Mouse (Mus musculus) macrophage (primary cell): ENCODE results near the gene Runx1. TPM values are rescaled to one million over a fixed set of nuclear protein-coding genes. Genes with fewer than 3 reads are reported as not detected.
A peak's percentile ranks its signal among the peaks of the same experiment; 100 is the strongest.

Experiments
- H3K27ac ChIP-seq: fragments of 350-480 bp; formaldehyde crosslinking; 2 replicates; pipeline ENCODE4 v1.9.0; 2021
- H3K36me3 ChIP-seq: fragments of 350-480 bp; formaldehyde crosslinking; 2 replicates; pipeline ENCODE4 v1.9.0; 2021; ENCODE audit errors: inconsistent target
- H3K4me3 ChIP-seq: fragments of 350-480 bp; formaldehyde crosslinking; 2 replicates; pipeline ENCODE4 v1.9.0; 2021; ENCODE audit errors: inconsistent target
- H3K79me2 ChIP-seq: fragments of 350-480 bp; formaldehyde crosslinking; 2 replicates; pipeline ENCODE4 v1.9.0; 2021; ENCODE audit errors: inconsistent target
- WGBS: methylation state at CpG from one replicate; pipeline ENCODE4 v1.1.7; 2026; ENCODE audit warnings: inconsistent platforms; ENCODE audit not compliant: missing documents; 5-methylcytosine and 5-hydroxymethylcytosine counted together
- polyA plus RNA-seq: library from polyadenylated mRNA; stranded (reverse); fragments of 250-400 nt; gene quantifications from 3 replicates; pipeline ENCODE4 v1.2.4, GENCODE M21; 2018; ENCODE audit warnings: inconsistent platforms

Gene Runx1
- polyA plus RNA-seq, 1 experiment from 2014 or later, result 30.4 TPM

DNA sequence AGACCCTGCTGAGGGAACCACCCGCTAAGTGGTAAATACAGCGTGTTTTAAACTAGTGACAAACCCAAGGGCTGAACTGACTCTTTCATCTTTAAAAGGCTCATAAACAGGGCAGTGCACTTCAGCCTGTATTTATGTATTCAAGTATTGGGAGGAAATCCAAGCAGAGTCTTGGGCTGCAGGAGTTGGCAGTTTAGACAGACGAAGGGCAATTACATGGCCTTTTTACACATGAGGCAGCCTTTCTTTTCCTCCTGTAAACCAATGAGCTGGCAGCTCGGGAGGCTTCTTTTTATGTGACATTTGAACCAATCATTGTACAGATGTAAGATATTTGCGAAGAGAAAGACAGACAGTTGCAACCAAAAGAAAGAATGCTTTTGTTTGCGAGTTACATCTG, 233.7 kb downstream of the Runx1 start:
- Histone ChIP-seq H3K4me3 (no peak overlapping the region), H3K27ac (no peak overlapping the region), H3K79me2 (no peaks in the 10 kb centered on the region), H3K36me3 (no peaks in the 10 kb centered on the region)
- 93% methylated on average over 6 of the region's 6 CpGs for WGBS

DNA sequence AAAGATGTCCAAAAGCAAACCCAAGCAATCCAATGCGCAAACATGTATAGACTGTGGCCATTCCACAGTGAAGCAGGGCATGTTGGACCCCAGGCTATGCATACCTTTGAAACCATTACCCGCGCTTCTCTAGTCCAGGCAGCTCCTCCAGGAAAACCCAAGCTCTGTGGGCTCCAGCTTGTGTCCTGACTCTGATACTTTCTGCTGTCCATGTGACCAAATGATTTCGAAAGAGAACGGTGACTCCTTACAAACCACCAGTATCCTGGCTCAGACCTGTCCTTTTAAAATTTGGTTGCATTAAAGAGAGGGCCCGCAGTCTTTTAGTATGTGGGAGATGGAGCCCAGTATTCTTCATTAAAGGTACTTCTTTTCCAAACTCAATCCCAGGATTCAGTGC, 234.2 kb downstream of the Runx1 start:
- no peaks in the 10 kb centered on the region for H3K79me2 ChIP-seq
- H3K36me3 ChIP-seq, result no peaks in the 10 kb centered on the region
- H3K27ac ChIP-seq, result no peak overlapping the region
- H3K4me3 ChIP-seq, result no peak overlapping the region
- WGBS, result 66% methylated on average over 6 of the region's 6 CpGs

DNA sequence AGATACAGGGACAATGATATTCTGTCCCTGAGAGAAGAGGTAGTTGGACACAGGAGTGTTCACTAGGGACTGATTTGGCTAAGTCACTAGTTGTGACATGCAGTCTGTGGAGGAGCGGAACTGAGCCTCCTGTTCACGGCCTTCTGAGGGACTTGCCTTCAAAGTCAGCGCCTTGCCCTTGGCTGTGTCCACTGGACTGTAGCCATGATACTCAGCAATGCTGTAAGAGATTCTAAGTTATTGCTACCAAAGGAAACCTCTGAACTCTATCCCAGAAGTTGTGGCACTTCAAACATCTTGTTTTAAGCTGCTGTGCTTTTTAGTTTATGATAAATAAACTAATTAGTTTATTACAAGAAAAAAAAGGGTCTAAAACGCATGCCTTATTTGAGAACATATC, 238.1 kb downstream of the Runx1 start:
- H3K79me2 ChIP-seq, result no peaks in the 10 kb centered on the region
- no peaks in the 10 kb centered on the region for H3K36me3 ChIP-seq
- WGBS, result 93% methylated on average over 4 of the region's 4 CpGs
- H3K4me3 ChIP-seq, result no peak overlapping the region
- H3K27ac ChIP-seq, result no peak overlapping the region

DNA sequence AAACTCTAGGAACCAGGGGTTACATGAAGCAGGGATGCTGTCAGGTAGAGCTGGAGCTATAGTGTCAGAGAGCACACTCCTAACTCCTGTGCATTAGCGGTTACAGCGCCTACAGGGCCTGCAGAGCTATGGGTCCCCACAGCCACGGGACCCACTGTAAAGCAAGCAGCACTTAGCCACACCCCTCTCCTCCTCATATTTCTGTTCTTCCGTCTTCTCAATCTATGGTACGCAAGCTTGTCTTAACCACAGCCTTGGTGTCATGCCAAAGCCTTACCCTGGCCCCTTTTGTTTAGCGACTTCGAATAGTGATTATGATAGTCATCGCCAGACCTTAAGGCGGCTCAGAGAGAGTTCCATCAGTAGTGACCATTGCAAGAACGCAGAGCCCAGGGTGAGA, 244.2 kb downstream of the Runx1 start:
- WGBS, result 49% methylated on average over 10 of the region's 10 CpGs
- Histone ChIP-seq H3K4me3 (no peak overlapping the region), H3K79me2 (no peaks in the 10 kb centered on the region), H3K36me3 (no peaks in the 10 kb centered on the region), H3K27ac (no peak overlapping the region)

DNA sequence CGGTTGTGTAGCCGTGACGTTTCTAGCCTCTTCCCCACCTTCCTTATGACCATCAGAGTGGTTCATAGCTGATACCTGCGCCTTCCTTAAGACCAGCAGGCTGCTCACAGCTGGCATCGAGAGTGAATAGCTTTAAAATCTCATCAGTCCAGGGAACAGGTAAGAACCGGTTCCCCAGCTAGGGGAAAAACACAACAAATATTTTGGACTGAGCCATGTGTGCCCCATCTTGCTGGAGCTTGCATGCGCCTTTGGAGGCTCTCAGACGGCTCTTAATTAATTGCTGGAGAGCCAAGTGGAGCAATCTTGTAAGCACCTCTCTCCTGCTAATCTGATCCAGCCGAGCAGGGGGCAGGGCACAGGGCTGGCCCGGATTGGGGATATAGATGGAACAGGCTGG, 245.0 kb downstream of the Runx1 start:
- H3K4me3 ChIP-seq, result no peak overlapping the region
- H3K36me3 ChIP-seq, result no peaks in the 10 kb centered on the region
- 96% methylated on average over 10 of the region's 10 CpGs for WGBS
- no peaks in the 10 kb centered on the region for H3K79me2 ChIP-seq
- H3K27ac ChIP-seq, result no peak overlapping the region

DNA sequence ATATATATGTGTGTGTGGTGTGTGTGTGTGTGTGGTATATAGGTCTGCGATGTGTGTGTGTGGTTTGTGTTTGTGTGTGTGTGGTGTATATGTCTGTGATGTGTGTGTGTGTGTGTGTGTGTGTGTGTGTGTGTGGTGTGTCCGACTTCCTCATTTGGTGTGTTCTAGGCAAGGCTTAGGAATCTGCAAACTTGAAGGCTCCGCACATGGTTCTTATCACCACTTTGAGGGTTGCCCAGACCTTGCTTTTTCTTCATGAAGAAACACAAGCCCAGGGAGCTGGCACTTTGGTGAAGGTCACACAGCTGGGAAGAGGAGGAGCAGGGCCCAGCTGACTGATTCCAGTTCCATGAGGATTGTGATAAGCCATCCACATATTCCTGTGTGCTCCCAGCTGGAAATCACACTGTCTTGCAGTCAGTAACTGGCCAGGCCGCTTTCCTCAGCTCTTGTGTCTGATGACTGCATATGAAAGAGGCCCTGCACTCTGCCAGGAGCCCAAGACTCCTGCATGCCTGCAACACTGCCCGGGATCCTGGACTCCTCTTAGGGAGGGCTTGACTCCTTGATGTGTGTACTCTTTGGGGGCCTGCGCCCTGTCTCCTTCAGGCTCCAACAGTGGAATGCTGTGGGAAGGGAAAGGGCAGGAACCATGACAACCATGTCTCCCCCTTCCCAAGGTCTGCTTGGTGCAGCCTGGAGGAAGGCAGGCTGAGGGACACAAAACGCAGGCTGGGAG, 246.9 kb downstream of the Runx1 start:
- Histone ChIP-seq H3K4me3 (no peak overlapping the region), H3K79me2 (no peaks in the 10 kb centered on the region)
- WGBS, result 89% methylated on average over 7 of the region's 7 CpGs

DNA sequence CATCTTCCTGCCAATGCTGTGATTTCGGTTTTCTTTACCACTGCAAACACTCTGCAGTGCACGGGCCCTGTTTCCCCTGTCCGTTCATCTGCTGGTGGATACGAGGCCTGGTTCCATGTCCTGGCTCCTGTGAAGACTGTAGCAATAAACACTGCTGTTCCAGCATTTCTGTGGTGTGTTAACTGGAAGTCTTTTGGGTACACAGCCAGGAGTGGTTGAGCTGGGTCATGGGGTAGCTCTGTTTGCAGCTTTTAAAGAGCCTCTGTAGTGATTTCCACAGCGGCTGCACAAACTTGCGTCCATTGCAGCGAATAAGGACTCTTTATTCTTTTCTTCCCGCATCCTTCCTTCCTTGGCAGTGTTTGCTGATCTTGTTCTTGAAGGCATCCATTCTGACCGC, 248.6 kb downstream of the Runx1 start:
- no peak overlapping the region for H3K4me3 ChIP-seq
- H3K27ac ChIP-seq, result no peak overlapping the region
- H3K79me2 ChIP-seq, result no peaks in the 10 kb centered on the region
- H3K36me3 ChIP-seq, result no peaks in the 10 kb centered on the region
- 94% methylated on average over 9 of the region's 9 CpGs for WGBS

More for the DNA sequence above, 246.9 kb downstream of the Runx1 start:
- H3K27ac ChIP-seq, result no peak overlapping the region
- H3K36me3 ChIP-seq, result no peaks in the 10 kb centered on the region

DNA sequence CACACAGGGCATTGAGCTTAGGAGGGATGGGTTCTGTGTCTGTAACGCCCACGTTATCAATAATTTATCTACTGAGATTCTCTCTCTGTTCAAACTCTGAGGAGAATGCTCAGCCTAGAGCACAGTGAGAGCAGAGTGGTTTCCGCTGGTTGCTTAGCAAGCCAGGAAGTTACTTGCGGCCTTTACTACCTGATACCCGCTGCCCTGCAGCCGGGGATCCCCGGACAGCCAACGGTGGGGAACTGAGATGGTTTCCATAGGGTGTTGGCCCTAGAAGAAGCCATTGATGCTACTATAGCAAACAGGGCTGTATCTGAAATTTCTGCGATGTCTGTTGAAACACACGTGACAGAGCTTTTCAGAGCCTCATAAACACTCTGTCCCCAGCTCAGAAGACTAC, 250.2 kb downstream of the Runx1 start:
- Histone ChIP-seq H3K27ac (no peak overlapping the region), H3K4me3 (no peak overlapping the region), H3K79me2 (no peaks in the 10 kb centered on the region), H3K36me3 (no peaks in the 10 kb centered on the region)
- 64% methylated on average over 10 of the region's 10 CpGs for WGBS

DNA sequence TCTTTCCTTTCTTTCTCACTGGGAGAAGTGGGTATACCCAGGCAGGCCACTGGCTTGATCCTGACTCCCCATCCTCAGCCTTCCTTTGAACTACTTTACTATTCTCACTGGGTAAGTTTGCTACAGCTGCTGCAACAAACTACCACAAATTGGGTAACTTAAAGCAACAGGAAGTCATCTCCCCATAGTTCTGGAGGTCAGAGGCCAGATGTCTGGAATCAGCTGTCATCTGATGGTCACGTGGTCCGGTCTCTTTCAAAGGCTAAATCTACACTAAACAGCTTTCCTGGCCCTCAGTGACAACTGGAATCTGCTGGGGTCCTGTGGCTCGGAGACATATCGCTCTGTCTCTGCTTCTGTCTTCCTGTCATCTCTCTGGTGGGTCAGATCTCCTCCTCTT, 252.8 kb downstream of the Runx1 start:
- Histone ChIP-seq H3K79me2 (no peaks in the 10 kb centered on the region), H3K36me3 (no peaks in the 10 kb centered on the region), H3K27ac (peak overlapping the region; percentile 93), H3K4me3 (no peak overlapping the region)
- WGBS, result 28% methylated on average over 4 of the region's 4 CpGs

DNA sequence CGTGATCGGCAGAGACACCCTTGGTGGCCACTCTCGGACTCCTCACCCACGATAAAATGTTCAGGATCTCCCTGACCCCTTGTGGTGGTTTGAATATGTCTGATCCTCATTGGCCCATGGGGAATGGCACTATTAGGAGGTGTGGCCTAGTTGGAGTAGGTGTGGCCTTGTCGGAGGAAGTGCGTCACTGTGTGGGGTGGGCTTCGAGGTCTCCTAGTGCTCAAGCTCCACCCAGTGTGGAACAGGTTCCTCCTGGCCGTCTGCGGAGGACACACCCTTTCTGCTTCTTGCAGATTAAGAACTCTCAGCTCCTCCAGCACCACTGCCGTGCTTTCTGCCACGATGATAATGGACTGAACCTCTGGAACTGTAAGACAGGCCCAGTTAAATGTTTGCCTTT, 254.7 kb downstream of the Runx1 start:
- no peaks in the 10 kb centered on the region for H3K79me2 ChIP-seq
- H3K27ac ChIP-seq, result no peak overlapping the region
- H3K4me3 ChIP-seq, result no peak overlapping the region
- no peaks in the 10 kb centered on the region for H3K36me3 ChIP-seq
- WGBS, result 91% methylated on average over 9 of the region's 11 CpGs

DNA sequence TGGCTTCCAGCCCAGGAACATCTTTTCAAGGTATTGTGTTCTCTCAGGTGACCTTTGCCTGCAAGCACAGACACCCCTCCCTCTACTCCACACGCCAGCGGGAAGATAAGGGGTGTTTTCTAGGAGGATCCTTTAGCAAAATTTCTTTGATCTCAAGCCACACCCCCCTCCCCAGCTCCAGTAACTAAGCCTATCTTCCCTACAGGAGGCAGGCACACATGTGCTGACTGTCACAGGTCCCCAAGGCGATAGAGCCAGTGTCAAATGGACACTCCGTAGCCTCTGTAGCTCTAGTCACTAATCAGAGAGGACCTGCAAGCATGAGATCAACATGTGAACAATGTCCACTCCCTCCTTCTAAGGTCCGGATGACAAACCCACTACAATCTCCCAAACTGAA, 259.8 kb downstream of the Runx1 start:
- no peak overlapping the region for H3K4me3 ChIP-seq
- no peaks in the 10 kb centered on the region for H3K36me3 ChIP-seq
- no peaks in the 10 kb centered on the region for H3K79me2 ChIP-seq
- WGBS, result 74% methylated on average over 5 of the region's 5 CpGs
- no peak overlapping the region for H3K27ac ChIP-seq

DNA sequence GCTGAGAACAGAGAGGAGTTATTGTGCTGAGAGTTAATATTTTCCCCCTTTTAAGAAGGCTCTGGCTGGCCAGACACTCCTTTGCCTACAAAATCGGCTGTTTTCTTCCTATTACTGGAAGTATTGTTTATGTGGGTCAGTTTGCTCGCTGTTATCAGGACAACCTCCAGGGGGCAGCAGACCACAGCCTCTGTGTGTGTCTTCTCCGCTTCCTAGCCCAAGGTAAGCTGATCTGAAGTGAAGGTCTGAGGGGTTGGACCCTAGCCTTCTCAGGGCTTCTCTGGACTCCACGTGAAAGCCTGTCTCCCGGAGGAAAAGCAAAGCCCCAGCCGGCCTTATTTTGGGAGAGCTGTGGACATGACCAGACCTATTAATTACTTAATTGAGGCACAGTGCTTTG, 260.2 kb downstream of the Runx1 start:
- H3K4me3 ChIP-seq, result no peak overlapping the region
- WGBS, result 4% methylated on average over 5 of the region's 6 CpGs
- no peak overlapping the region for H3K27ac ChIP-seq
- H3K36me3 ChIP-seq, result no peaks in the 10 kb centered on the region
- no peaks in the 10 kb centered on the region for H3K79me2 ChIP-seq

DNA sequence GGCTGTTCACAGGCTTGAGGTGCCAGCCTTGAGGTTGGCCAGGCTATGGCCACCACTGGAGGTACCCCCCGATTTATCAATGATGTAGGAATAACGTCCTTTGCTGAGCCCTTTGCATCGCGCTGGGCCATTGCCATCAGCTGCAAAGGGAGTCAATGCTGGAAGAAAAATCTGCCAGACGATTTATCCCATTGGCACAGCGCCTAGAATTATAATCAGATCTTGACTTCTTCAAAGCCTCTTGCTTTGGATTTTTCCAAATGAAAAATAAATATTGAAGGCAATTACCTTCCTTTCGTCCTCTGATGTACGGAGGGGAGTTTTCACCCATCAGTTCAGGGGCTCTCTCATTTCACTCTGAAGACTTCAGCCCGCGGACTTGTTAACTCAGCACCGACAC, 260.7 kb downstream of the Runx1 start:
- 83% methylated on average over 11 of the region's 11 CpGs for WGBS
- Histone ChIP-seq H3K4me3 (no peak overlapping the region), H3K36me3 (no peaks in the 10 kb centered on the region), H3K27ac (no peak overlapping the region), H3K79me2 (no peaks in the 10 kb centered on the region)

DNA sequence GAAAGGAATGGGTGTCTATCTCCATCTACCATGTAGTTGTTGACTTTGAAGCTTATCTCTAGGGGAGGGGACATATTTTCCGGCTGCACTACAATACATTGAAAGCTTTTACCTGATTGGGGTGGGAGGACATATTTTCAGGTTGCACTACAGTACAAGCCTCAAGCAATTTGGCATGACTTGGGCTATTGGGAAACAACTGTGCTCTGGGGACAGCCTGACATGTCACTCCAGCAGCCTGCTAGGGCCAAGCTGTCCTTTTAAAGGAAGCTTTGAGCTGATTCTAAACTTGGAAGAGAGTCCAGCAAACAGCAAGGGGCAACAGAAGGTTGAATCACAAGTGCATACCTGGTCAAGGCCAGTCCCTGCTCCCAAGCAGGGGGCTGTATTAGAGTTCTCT, 270.9 kb downstream of the Runx1 start:
- 100% methylated on average over 1 of the region's 1 CpGs for WGBS
- Histone ChIP-seq H3K27ac (no peak overlapping the region), H3K4me3 (no peak overlapping the region), H3K79me2 (no peaks in the 10 kb centered on the region), H3K36me3 (no peaks in the 10 kb centered on the region)

DNA sequence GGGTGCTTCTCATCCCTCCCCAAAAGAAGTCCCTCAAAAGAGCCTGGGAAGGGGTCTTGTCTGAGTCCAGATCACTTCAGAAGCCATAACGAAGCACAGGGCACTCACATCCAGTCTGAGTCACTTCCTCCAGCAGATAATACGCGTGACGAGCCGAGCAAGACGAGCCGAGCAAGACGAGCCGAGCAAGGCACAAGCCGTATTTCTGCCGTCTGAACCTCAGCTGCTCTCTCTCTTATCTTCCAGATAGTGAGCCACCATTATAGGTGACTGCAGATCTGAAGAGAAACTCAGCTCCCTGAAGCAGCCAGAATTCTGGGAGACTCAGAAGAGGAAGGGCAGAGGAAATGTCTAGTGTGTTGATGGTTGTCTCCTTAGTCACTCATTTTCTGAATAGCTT, 273.1 kb downstream of the Runx1 start:
- H3K79me2 ChIP-seq, result no peaks in the 10 kb centered on the region
- WGBS, result 26% methylated on average over 5 of the region's 11 CpGs
- no peaks in the 10 kb centered on the region for H3K36me3 ChIP-seq
- H3K27ac ChIP-seq, result no peak overlapping the region
- H3K4me3 ChIP-seq, result no peak overlapping the region

DNA sequence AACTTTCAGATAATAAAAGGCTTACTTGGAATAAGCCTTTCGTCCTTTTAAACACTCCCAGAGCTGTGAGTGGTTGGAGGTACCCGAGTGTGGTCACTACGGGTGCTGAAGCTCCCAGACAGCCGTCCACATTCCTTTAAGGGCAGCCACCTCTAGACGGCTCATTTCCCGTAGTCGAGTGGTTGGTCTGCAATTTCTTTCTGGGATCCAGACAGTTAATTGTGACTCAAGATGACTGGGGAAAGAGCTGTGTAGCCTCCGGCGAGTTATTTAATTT, 273.9 kb downstream of the Runx1 start:
- no peak overlapping the region for H3K4me3 ChIP-seq
- H3K36me3 ChIP-seq, result no peaks in the 10 kb centered on the region
- 89% methylated on average over 9 of the region's 9 CpGs for WGBS
- no peak overlapping the region for H3K27ac ChIP-seq
- no peaks in the 10 kb centered on the region for H3K79me2 ChIP-seq
